Mouse (Mus musculus) leukemia stem cell, adult 10-12 weeks (primary cell): ENCODE data around the gene Ilf2. TPM values are rescaled to one million over a fixed set of nuclear protein-coding genes. Genes with fewer than 3 reads are reported as not detected.

Experiments used
- polyA plus RNA-seq: library from polyadenylated mRNA; stranded (reverse); fragments of >175 nt; gene quantifications from 2 replicates; pipeline ENCODE4 v1.2.3, GENCODE M21; 2012; ENCODE audit warnings: low replicate concordance

Gene Ilf2
- polyA plus RNA-seq: 8.3 and 17.4 TPM in 2 replicates

DNA sequence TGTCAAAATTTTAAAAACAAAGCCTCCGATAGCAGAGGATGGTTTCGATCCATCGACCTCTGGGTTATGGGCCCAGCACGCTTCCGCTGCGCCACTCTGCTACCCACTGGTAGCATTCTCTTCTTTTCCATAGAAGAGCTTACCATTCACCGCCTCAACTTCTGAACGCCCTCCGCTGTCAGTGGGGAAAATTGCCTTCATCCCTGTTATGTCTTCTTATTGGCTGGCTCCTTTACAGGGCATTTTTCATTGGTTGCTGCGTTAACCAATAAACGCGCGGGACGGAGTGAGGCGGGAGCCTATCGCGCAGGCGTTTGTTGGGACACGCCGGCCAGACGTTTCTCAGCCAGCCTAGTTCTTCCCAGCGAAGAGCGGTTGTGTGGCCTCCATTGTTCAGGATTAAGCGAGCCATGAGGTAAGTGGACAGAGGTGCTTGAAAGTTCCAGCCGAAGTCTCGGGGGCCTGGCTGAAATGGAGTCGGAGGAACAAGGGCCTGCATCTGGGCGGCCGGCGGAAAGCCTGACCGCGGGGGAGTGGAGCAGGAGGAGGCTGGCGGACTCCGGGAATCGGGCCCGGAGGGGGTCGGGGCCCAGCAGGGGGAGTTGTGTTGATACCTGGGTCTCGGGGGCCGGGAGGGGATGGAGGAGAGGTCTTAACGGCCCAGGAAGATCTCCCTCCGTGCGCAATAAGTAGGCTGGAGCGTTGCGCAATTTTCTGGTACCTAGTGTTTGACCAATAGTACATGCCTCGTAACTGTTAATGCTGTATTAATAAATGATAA, at the start of gene Ilf2:
Gene Ilf2 (plus strand): TSS at position 296 of the 781 bp plus-strand sequence.

DNA sequence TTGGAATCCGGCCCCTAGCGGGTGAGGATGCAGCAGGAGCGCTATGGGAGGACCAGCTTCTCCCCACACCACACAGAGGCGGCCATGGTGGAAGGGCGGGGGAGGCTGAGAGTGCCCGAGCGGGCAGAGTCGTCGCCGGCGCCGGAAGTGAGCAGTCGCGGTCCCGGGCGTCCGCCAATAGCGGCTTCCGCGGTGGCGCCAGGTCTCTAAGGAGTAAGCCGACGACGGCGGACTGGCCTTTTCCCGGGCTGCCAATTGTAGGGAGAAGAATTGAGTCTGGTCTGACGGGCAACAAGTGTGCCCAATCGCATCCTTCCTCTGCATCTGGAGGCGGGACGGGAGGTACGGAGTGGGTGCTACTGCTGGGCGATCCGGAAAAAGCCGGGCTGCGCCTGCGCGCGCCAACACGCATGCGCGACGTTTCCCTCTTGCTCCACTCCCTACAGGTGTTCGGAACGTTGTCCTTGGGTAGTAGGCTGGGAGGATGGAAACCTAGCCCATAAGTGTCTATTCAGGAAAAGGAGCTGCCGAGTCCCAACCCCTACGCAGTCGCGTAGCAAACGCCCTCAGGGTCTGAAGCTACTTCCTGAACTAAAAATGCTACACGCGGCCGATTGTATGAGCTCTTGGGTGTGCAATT, 42.4 kb upstream of the Ilf2 start, which contains the start of gene Ints3:
Gene Ints3 (minus strand): TSS at position 242 of the 640 bp plus-strand sequence.

DNA sequence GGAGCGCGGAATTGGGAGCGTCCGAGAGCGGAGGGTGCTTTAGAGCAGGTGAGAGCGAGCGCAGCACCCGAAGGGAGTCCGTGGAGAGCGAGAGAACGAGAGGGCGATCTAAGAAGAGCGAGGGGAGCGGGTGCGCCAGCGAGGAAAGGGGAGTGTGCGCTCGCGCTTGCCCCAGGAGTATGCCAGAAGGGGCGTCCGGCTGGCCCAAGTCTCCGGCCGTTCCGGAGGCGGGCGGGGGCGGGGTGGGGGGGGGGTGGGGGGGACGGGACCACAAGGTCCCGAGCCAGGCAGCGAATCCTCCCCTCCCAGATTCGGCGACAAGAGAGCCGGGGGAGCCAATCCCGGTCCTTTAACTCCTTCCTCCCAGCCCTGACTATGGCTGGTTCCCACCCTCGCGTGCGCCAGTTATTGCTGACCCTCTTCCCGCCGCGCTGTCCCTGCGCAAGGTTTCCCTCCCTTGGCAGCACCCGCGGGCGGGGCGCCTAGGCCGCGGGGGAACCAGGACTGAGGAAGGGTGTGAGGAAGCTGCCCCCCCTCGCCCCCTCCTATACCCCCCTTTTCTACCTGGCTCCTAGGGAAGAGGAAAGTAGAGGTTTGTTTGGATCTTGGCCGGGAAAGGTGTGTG, 10.1 kb upstream of the Ilf2 start, which contains the start of gene Npr1:
Gene Npr1 (minus strand): TSS at position 181 of the 625 bp plus-strand sequence.

DNA sequence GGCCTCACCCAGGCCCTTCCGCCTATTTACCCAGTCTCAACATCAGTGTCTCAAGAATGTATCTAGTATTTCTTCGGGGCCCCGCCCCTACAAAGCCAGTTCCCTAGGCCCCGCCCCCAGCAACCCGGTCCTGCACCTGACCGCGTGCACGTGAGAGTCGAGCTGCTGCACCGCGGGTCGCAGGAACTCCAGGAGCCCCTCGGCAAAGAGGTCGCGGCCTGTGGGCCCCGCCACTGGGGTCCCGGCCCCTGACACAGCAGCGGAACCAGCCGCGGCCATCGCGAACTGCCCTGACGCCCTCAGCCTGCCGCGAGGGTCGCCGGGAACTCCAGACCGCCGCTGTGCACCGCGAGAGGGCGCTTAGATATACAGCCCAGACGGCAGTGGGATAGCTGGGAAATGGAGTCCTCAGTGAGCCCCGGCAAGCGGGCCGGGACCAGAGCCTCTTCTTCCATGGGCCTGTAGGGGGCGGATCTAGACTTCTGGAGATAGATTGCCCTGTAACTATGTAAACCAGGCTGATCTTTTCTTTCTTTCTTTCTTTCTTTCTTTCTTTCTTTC, 14.8 kb downstream of the Ilf2 start, which contains the start of gene Snapin:
Gene Snapin (minus strand): TSS at position 338 of the 561 bp plus-strand sequence.

DNA sequence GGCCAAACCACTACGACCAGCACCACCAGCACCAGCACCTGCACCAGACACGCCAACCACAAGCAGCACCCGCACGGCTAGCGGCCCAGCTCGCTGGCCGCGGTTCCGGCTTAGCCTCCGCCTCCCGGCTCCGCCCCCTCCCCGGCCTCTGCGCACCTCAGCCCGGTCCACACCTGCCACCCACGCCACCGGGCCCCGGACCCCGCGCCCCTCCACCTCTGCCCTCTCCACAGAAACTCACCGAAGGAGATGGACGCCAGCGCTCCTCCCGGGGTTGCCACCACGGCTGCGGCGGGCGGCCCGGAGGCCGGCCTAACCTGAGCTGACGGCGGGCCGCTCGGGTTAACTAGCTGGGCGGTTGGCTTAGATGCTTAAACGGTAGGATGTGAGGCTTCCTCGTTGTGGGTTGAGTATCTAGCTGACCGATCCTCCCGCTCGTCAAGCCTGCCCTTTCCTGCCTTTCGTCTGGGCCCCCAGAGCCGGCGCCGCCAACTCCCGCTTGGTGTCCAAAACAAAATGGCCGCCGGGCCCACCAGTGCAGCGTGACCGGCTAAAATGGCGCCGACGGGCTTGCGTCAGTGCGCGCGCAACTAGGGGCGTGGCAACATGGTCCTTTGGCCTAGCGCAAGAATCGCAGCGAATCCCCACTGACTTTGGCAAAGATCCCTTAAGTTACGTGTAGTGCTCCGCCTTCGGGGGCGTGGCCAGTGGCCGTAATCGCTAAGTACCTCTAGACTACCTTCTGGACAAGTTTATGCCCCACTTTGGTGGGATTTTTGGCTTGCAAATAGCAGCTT, 33.2 kb downstream of the Ilf2 start, which contains the start of gene Chtop:
Gene Chtop (minus strand): TSS at position 549 of the 797 bp plus-strand sequence.

DNA sequence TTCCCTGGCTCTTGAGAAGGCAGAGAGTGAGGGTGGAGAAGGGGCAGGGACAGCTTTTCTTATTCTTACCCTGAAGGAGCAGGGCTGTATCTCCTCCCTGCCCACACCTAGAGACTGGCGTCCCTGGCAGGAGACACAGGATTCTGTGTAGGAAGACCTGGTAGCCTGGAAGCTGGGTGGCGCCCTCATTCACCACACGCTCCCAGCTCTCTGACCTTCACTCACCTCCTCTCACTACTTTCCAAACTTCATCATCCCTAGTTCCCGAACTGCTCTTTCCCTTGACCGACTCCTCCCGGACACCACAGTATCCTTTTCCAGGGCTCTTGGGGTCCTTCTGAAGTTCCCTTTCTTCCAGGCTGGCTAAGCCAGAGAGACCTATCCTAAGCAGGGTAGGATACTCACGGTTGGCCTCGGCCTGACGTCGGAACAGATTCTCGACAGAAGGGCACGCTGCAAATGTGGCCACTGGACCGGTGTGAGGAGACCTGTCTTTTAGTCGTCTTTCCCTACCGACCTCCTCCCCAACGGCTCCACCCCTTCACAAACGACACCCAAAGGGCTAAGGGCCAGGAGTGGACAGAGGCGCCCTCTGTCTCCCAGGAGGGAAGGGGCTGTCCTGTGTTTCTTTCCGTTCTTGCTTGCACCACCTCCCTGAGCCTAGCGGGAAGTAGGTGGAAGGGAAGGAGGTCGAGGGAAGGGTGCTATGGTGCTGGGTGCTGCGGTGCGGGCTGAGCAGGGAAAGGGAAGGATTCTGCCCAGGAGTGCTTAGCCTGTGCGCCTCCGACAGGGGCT, 38.1 kb downstream of the Ilf2 start, which contains the start of the genes S100a1 and S100a13:
Gene S100a1 (minus strand): TSS at position 597 of the 795 bp plus-strand sequence.
Gene S100a13 (plus strand): TSS at position 640 of the 795 bp plus-strand sequence.

DNA sequence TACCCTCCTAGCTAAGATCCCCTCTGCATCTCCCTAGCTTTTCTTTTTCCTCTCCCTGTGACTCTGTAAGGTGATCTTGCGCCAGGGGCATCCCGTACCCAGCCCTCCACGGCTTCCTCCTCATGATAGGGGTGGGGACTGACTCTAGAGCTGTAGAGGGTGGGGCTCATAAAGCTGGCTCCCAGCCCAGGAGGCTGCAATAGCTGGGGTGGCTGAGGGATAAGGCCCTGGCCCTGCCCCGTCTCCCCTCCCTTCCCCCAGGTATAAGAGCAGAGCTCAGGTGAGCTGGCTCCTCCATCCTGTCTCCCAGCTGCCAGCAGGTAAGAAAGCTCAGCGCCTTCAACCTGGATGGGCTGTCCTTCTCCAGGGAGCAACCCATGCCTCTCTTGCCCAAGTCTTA, 50.7 kb downstream of the Ilf2 start, which contains the start of gene S100a14:
Gene S100a14 (plus strand): TSS at position 277 of the 400 bp plus-strand sequence.

DNA sequence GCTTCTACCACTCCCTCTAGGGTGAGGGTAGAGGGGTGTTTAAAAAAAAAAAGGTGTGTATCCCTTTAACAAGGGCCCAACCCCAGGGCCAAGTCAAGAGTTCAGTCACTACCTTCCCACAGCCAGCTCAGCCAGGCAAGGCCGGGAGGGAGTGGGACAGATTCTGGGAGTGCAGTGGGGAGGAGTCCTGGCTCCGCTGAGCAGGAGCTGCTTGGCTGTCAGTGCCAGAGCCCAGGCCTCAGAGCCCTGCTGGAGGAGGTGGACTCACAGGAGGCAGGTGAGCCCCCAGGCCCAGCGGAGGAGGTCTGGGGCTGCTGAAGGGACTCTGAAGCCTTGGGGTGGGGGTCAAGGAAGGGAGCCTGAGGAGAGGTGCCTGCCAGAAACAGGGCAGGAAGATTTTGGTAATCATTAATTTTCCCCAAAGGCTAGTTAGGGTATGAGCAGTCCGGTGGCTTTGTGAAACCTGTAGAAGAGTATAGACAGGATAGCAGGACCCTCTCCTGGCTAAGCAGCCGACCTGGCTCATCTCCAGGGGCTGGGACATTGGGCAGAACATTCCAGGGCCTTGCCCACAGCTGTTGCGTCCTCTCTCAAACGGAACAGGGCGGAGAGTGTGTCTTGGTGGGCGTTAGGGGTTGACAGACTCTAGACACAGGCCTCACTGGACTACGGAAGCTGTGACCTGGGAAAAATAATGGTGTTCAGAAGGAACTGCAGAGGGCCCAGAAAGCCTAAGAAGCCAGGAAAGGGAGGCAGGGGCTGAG, 61.4 kb downstream of the Ilf2 start, which contains the start of gene S100a16:
Gene S100a16 (plus strand): TSS at position 114 of the 764 bp plus-strand sequence.

Other genes with a start within 250 kb of the Ilf2 start
- 135 and 244 TPM in 2 replicates for gene Jtb, start 244.5 kb upstream of the Ilf2 start, polyA plus RNA-seq
- gene Creb3l4, start 232.6 kb upstream of the Ilf2 start, polyA plus RNA-seq: 0.17 TPM in 1 of 2 replicates, not detected in the other
- gene Slc39a1, start 228.0 kb upstream of the Ilf2 start, polyA plus RNA-seq: 9.7 and 11.5 TPM in 2 replicates
- gene Crtc2, start 222.0 kb upstream of the Ilf2 start, polyA plus RNA-seq: 53.2 and 125 TPM in 2 replicates
- gene Dennd4b, start 210.9 kb upstream of the Ilf2 start, polyA plus RNA-seq: 101 and 197 TPM in 2 replicates
- gene Gatad2b, start 182.9 kb upstream of the Ilf2 start, polyA plus RNA-seq: 3.4 and 5.4 TPM in 2 replicates
- gene Slc27a3, start 86.2 kb upstream of the Ilf2 start, polyA plus RNA-seq: 2.4 and 2.9 TPM in 2 replicates
- gene Ints3, start 42.5 kb upstream of the Ilf2 start, polyA plus RNA-seq: 28.3 and 56.0 TPM in 2 replicates
- 0.89 and 5.8 TPM in 2 replicates for gene Npr1, start 10.3 kb upstream of the Ilf2 start, polyA plus RNA-seq
- gene Snapin, start 14.9 kb downstream of the Ilf2 start, polyA plus RNA-seq: 1.9 and 2.3 TPM in 2 replicates
- gene Chtop, start 33.4 kb downstream of the Ilf2 start, polyA plus RNA-seq: 77.5 and 97.8 TPM in 2 replicates
- gene S100a1, start 38.3 kb downstream of the Ilf2 start, polyA plus RNA-seq: 4.6 and 6.4 TPM in 2 replicates
- gene S100a13, start 38.3 kb downstream of the Ilf2 start, polyA plus RNA-seq: 1.4 and 4.0 TPM in 2 replicates
- gene S100a14, start 50.7 kb downstream of the Ilf2 start, polyA plus RNA-seq: not detected in 2 replicates
- gene S100a16, start 61.1 kb downstream of the Ilf2 start, polyA plus RNA-seq: 1.6 and 3.6 TPM in 2 replicates
- not detected in 2 replicates for gene S100a3, start 84.5 kb downstream of the Ilf2 start, polyA plus RNA-seq
- not detected in 2 replicates for gene S100a2, start 114.1 kb downstream of the Ilf2 start, polyA plus RNA-seq
- gene Gm42674, start 125.8 kb downstream of the Ilf2 start, polyA plus RNA-seq: not detected in 2 replicates
- gene S100a4, start 127.6 kb downstream of the Ilf2 start, polyA plus RNA-seq: 0.43 TPM in 1 of 2 replicates, not detected in the other
- gene S100a5, start 132.4 kb downstream of the Ilf2 start, polyA plus RNA-seq: not detected in 2 replicates
- 3.1 and 4.6 TPM in 2 replicates for gene S100a6, start 136.8 kb downstream of the Ilf2 start, polyA plus RNA-seq
- not detected in 2 replicates for gene S100a7a, start 177.9 kb downstream of the Ilf2 start, polyA plus RNA-seq
- gene S100a8, start 192.9 kb downstream of the Ilf2 start, polyA plus RNA-seq: 0.75 and 4.8 TPM in 2 replicates
- 4.4 and 10.4 TPM in 2 replicates for gene S100a9, start 219.6 kb downstream of the Ilf2 start, polyA plus RNA-seq